Mouse (Mus musculus): ENCODE data around the gene Lrch3. TPM values are rescaled to one million over a fixed set of nuclear protein-coding genes. Genes with fewer than 3 reads are reported as not detected.
"Not testable (repeated sequence)": the region's sequence is repeated elsewhere in the genome, so short reads cannot be mapped to it uniquely, and the experiment has no call there.

Gene Lrch3
- polyA plus RNA-seq, 1 experiment from 2014 or later: 47.3 TPM

GRCm38 (mm10) chr16:33042682-33043081, 128.8 kb downstream of the Lrch3 start:
- no peaks in the 10 kb centered on the region for H3K36me3 ChIP-seq
- no peaks in the 10 kb centered on the region for H3K4me1 ChIP-seq (replicated peaks)
- H3K27ac ChIP-seq: no peak overlapping the region
- no peak for ATAC-seq (ENCODE audit: low FRiP score)
- H3K9me3 ChIP-seq: no peaks in the 10 kb centered on the region
- no peak overlapping the region for H3K4me3 ChIP-seq
- no peak overlapping the region for H3K4me2 ChIP-seq
- no peaks in the 10 kb centered on the region for H3K27me3 ChIP-seq
- no peak overlapping the region for H3K9ac ChIP-seq
- WGBS: 78% methylated on average over 1 of the region's 1 CpGs

GRCm38 (mm10) chr16:33043268-33043667, 129.4 kb downstream of the Lrch3 start:
- no peak overlapping the region for H3K4me3 ChIP-seq
- no peak overlapping the region for H3K27ac ChIP-seq
- H3K4me1 ChIP-seq (replicated peaks): no peaks in the 10 kb centered on the region
- whole genome bisulfite sequencing: 77% methylated on average over 2 of the region's 2 CpGs
- no peaks in the 10 kb centered on the region for H3K9me3 ChIP-seq
- H3K27me3 ChIP-seq: no peaks in the 10 kb centered on the region
- H3K4me2 ChIP-seq: no peak overlapping the region
- H3K9ac ChIP-seq: no peak overlapping the region
- ATAC-seq (ENCODE audit: low FRiP score): no peak
- no peaks in the 10 kb centered on the region for H3K36me3 ChIP-seq

GRCm38 (mm10) chr16:33048004-33048403, 134.1 kb downstream of the Lrch3 start:
- H3K4me2 ChIP-seq: no peak overlapping the region
- no peaks in the 10 kb centered on the region for H3K36me3 ChIP-seq
- H3K9ac ChIP-seq: no peak overlapping the region
- H3K27ac ChIP-seq: no peak overlapping the region
- H3K9me3 ChIP-seq: no peaks in the 10 kb centered on the region
- no peaks in the 10 kb centered on the region for H3K4me1 ChIP-seq (replicated peaks)
- no peak overlapping the region for H3K4me3 ChIP-seq
- ATAC-seq (ENCODE audit: low FRiP score): no peak
- 98% methylated on average over 1 of the region's 1 CpGs for WGBS
- H3K27me3 ChIP-seq: no peaks in the 10 kb centered on the region

GRCm38 (mm10) chr16:33048686-33049085, 134.8 kb downstream of the Lrch3 start:
- no peak for ATAC-seq (ENCODE audit: low FRiP score)

GRCm38 (mm10) chr16:33049809-33050208, 135.9 kb downstream of the Lrch3 start:
- no peak overlapping the region for H3K4me2 ChIP-seq
- no peaks in the 10 kb centered on the region for H3K27me3 ChIP-seq
- H3K4me3 ChIP-seq: no peak overlapping the region
- no peak for ATAC-seq (ENCODE audit: low FRiP score)
- H3K4me1 ChIP-seq (replicated peaks): no peaks in the 10 kb centered on the region
- H3K9me3 ChIP-seq: no peaks in the 10 kb centered on the region
- H3K9ac ChIP-seq: no peak overlapping the region
- 93% methylated on average over 16 of the region's 16 CpGs for WGBS
- H3K27ac ChIP-seq: no peak overlapping the region
- H3K36me3 ChIP-seq: no peaks in the 10 kb centered on the region

More at GRCm38 (mm10) chr16:33048686-33049085, 134.8 kb downstream of the Lrch3 start:
- no peak overlapping the region for H3K4me3 ChIP-seq
- H3K9ac ChIP-seq: no peak overlapping the region
- H3K27ac ChIP-seq: no peak overlapping the region
- no peaks in the 10 kb centered on the region for H3K27me3 ChIP-seq
- 90% methylated on average over 2 of the region's 2 CpGs for WGBS
- H3K9me3 ChIP-seq: no peaks in the 10 kb centered on the region
- no peak overlapping the region for H3K4me2 ChIP-seq
- H3K36me3 ChIP-seq: no peaks in the 10 kb centered on the region
- H3K4me1 ChIP-seq (replicated peaks): no peaks in the 10 kb centered on the region

- Histone ChIP-seq H3K36me3 (peaks cover 4% of the 10 kb centered on the region), H3K9ac (no peak overlapping the region), H3K4me3 (no peak overlapping the region), H3K27ac (no peak overlapping the region), H3K27me3 (no peaks in the 10 kb centered on the region), H3K9me3 (no peaks in the 10 kb centered on the region), H3K4me1 (replicated peaks) (peaks cover 16% of the 10 kb centered on the region), H3K4me2 (no peak overlapping the region)
- WGBS: 83% methylated on average over 5 of the region's 5 CpGs
- no peak for ATAC-seq (ENCODE audit: low FRiP score)
Measured at GRCm38 (mm10) chr16:33053141-33053540, 139.2 kb downstream of the Lrch3 start.

- WGBS: 97% methylated on average over 2 of the region's 2 CpGs
- not testable (repeated sequence) for H3K9me3 ChIP-seq; H3K27ac ChIP-seq; H3K4me2 ChIP-seq; H3K4me3 ChIP-seq; H3K9ac ChIP-seq; ATAC-seq (ENCODE audit: low FRiP score); H3K27me3 ChIP-seq
- Histone ChIP-seq H3K36me3 (peaks cover 21% of the 10 kb centered on the region), H3K4me1 (replicated peaks) (peaks cover 31% of the 10 kb centered on the region)
Measured at GRCm38 (mm10) chr16:33054927-33055326, 141.0 kb downstream of the Lrch3 start.

GRCm38 (mm10) chr16:33055655-33056054, 141.8 kb downstream of the Lrch3 start:
- Histone ChIP-seq H3K4me2 (peak overlapping the region; percentile 78), H3K9ac (peak overlapping the region; percentile 97), H3K27me3 (no peaks in the 10 kb centered on the region), H3K27ac (no peak overlapping the region), H3K36me3 (peaks cover 28% of the 10 kb centered on the region), H3K4me1 (replicated peaks) (peaks cover 31% of the 10 kb centered on the region), H3K4me3 (peak overlapping the region; percentile 96), H3K9me3 (no peaks in the 10 kb centered on the region)
- 24% methylated on average over 10 of the region's 10 CpGs for WGBS
- peak; percentile 23; the same call in 1 of the 2 replicates for ATAC-seq (ENCODE audit: low FRiP score)

GRCm38 (mm10) chr16:33056095-33056785, 142.3 kb downstream of the Lrch3 start, which contains the start of the genes Iqcg and Rpl35a:
Gene Iqcg (minus strand): TSS chr16:33056218.
Gene Rpl35a (plus strand): TSS chr16:33056453.
- no peaks in the 10 kb centered on the region for H3K9me3 ChIP-seq
- peak within 1 kb of the TSS; percentile 78 for H3K4me2 ChIP-seq
- H3K36me3 ChIP-seq: peaks cover 33% of the 10 kb centered on the region
- peak within 1 kb of the TSS; percentile 96 for H3K4me3 ChIP-seq
- peak within 1 kb of the TSS; percentile 97 for H3K9ac ChIP-seq
- peak within 1 kb of the TSS; percentile 91 for H3K27ac ChIP-seq
- H3K27me3 ChIP-seq: no peaks in the 10 kb centered on the region
- ATAC-seq (ENCODE audit: low FRiP score): peak; percentile 95
- H3K4me1 ChIP-seq (replicated peaks): peaks cover 31% of the 10 kb centered on the region
- whole genome bisulfite sequencing: under 1% methylated on average over 47 of the region's 47 CpGs

- Histone ChIP-seq H3K9ac (peak overlapping the region; percentile 97), H3K36me3 (peaks cover 33% of the 10 kb centered on the region), H3K4me1 (replicated peaks) (peaks cover 35% of the 10 kb centered on the region), H3K4me2 (peak overlapping the region; percentile 78), H3K27ac (peak overlapping the region; percentile 91), H3K4me3 (peak overlapping the region; percentile 96), H3K27me3 (no peaks in the 10 kb centered on the region), H3K9me3 (no peaks in the 10 kb centered on the region)
- no peak; the same call in 1 of the 2 replicates for ATAC-seq (ENCODE audit: low FRiP score)
- WGBS: under 1% methylated on average over 24 of the region's 24 CpGs
Measured at GRCm38 (mm10) chr16:33056786-33057185, 142.9 kb downstream of the Lrch3 start.

- 93% methylated on average over 16 of the region's 16 CpGs for WGBS
- Histone ChIP-seq H3K4me3 (peak overlapping the region; percentile 96), H3K9me3 (no peaks in the 10 kb centered on the region)
Measured at GRCm38 (mm10) chr16:33058033-33058432, 144.1 kb downstream of the Lrch3 start.

GRCm38 (mm10) chr16:33058656-33059055, 144.8 kb downstream of the Lrch3 start:
- not testable (repeated sequence) for H3K27ac ChIP-seq; H3K4me3 ChIP-seq; H3K9me3 ChIP-seq; H3K4me2 ChIP-seq; H3K9ac ChIP-seq; ATAC-seq (ENCODE audit: low FRiP score); H3K27me3 ChIP-seq
- Histone ChIP-seq H3K36me3 (peaks cover 33% of the 10 kb centered on the region), H3K4me1 (replicated peaks) (peaks cover 48% of the 10 kb centered on the region)
- 91% methylated on average over 9 of the region's 9 CpGs for WGBS

More at GRCm38 (mm10) chr16:33058033-33058432, 144.1 kb downstream of the Lrch3 start:
- Histone ChIP-seq H3K27ac (no peak overlapping the region), H3K27me3 (no peaks in the 10 kb centered on the region), H3K36me3 (peaks cover 33% of the 10 kb centered on the region), H3K4me1 (replicated peaks) (peaks cover 42% of the 10 kb centered on the region), H3K9ac (peak overlapping the region; percentile 53; the same call in 1 of the 2 replicates), H3K4me2 (peak overlapping the region; percentile 78)
- no peak for ATAC-seq (ENCODE audit: low FRiP score)

GRCm38 (mm10) chr16:33059471-33059870, 145.6 kb downstream of the Lrch3 start:
- H3K4me1 ChIP-seq (replicated peaks): peaks cover 56% of the 10 kb centered on the region
- no peak overlapping the region for H3K4me2 ChIP-seq
- H3K4me3 ChIP-seq: no peak overlapping the region
- H3K9ac ChIP-seq: no peak overlapping the region; the same call in 1 of the 2 replicates
- H3K9me3 ChIP-seq: no peaks in the 10 kb centered on the region
- H3K27me3 ChIP-seq: no peaks in the 10 kb centered on the region
- 86% methylated on average over 1 of the region's 1 CpGs for WGBS
- no peak overlapping the region for H3K27ac ChIP-seq
- ATAC-seq (ENCODE audit: low FRiP score): no peak
- H3K36me3 ChIP-seq: peaks cover 33% of the 10 kb centered on the region
